Mouse (Mus musculus) ES-Bruce4 (cell line): Measurements from ENCODE around the gene Scrn2. TPM values are rescaled to one million over a fixed set of nuclear protein-coding genes. Genes with fewer than 3 reads are reported as not detected.

Source experiments
- H3K27ac ChIP-seq: 2 replicates; pipeline ENCODE4 v1.5.1; 2012; ENCODE audit warnings: low read length, inconsistent platforms; ENCODE audit not compliant: insufficient read depth
- H3K27me3 ChIP-seq: 2 replicates; pipeline ENCODE4 v1.6.1; 2012; ENCODE audit warnings: mild to moderate bottlenecking, low read length, inconsistent platforms; ENCODE audit not compliant: control insufficient read depth, poor library complexity, insufficient read depth, severe bottlenecking
- H3K36me3 ChIP-seq: 2 replicates; pipeline ENCODE4 v1.6.1; 2012; ENCODE audit warnings: inconsistent platforms, mild to moderate bottlenecking, low read length, moderate library complexity; ENCODE audit not compliant: control insufficient read depth, poor library complexity, insufficient read depth, severe bottlenecking
- H3K4me1 ChIP-seq: one replicate; pipeline ENCODE4 v1.8.1; 2011; ENCODE audit warnings: low read length; ENCODE audit not compliant: control insufficient read depth, insufficient read depth
- H3K4me3 ChIP-seq: 2 replicates; pipeline ENCODE4 v1.5.1; 2011; ENCODE audit warnings: low read depth, mild to moderate bottlenecking, low read length
- H3K9ac ChIP-seq: 2 replicates; pipeline ENCODE4 v1.6.1; 2012; ENCODE audit warnings: low read depth, mild to moderate bottlenecking, inconsistent platforms; ENCODE audit not compliant: poor library complexity, severe bottlenecking
- H3K9me3 ChIP-seq: replicated peaks from 2 replicates; pipeline ENCODE4 v1.6.1; 2012; ENCODE audit warnings: mild to moderate bottlenecking, low read length, inconsistent platforms; ENCODE audit not compliant: control insufficient read depth, poor library complexity, insufficient read depth, severe bottlenecking
- CTCF ChIP-seq: IDR thresholded peaks from one replicate; pipeline ENCODE4 v1.8.1; 2011; ENCODE audit warnings: low read depth, low read length
- EP300 ChIP-seq: IDR thresholded peaks from 2 replicates; pipeline ENCODE4 v1.6.1; 2011; ENCODE audit warnings: low read depth, low read length; ENCODE audit not compliant: insufficient read depth
- POLR2A ChIP-seq: IDR thresholded peaks from one replicate; pipeline ENCODE4 v1.8.1; 2011; ENCODE audit warnings: low read length; ENCODE audit not compliant: insufficient read depth
- polyA plus RNA-seq: library from polyadenylated mRNA; stranded (reverse); fragments of >200 nt; gene quantifications from 2 replicates; pipeline ENCODE4 v1.2.4, GENCODE M21; 2011; ENCODE audit warnings: low read depth; ENCODE audit not compliant: missing spikeins, insufficient read depth, insufficient read length

Scrn2 gene
- 6.8 and 7.4 TPM in 2 replicates for polyA plus RNA-seq

DNA sequence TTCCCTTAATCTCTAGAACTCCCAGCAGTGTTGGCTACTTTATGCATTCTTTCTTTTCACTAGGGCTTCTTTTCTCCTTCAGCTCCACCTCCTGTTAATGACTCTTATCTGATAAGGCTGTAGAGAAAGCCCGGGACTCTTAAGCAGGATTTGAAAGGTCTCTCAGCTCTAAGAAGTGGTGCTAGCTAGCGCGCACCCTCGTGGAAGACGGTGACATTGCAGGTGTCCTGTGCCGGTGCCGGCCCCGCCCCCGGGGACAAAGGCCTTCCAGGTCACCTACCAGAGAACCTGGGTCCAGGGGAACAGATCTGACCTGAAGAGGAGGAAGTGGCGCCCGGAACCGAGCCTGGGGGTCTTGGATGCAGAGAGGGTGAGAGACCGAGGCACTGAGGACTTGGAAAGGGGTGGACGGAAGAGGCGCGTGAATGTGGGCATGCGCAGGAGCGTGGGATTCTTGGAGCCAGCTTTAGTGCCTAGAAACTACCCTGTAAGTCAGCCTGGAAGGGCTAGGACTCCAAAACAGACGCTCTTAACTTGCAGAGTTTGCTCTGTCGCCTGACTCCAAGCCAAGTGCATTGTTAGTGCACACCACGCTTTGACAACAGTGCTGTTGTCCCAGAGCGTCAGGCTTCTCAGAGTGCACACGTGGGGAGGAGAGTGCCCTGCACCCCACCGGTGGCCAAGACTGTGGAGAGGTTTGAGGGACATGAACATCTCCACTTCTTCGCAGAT is at the start of gene Scrn2:
TSS of gene Scrn2 (plus strand) at position 253 of the 732 bp plus-strand sequence.
- peak within 1 kb of the TSS; percentile 80 for H3K4me3 ChIP-seq
- peak within 1 kb of the TSS; percentile 68 for H3K9ac ChIP-seq
- H3K9me3 ChIP-seq: no peaks in the 10 kb centered on the region
- H3K36me3 ChIP-seq: no peaks in the 10 kb centered on the region
- peak; percentile 80 for TF ChIP-seq CTCF
- TF ChIP-seq POLR2A: no peak
- 0 out of 2 replicates have a peak, but pooled peaks have one; percentile 14 for TF ChIP-seq EP300
- H3K27ac ChIP-seq: no peak within 1 kb of the TSS; the same call in 1 of the 2 replicates
- no peaks in the 10 kb centered on the region for H3K27me3 ChIP-seq
- H3K4me1 ChIP-seq: no peaks in the 10 kb centered on the region

DNA sequence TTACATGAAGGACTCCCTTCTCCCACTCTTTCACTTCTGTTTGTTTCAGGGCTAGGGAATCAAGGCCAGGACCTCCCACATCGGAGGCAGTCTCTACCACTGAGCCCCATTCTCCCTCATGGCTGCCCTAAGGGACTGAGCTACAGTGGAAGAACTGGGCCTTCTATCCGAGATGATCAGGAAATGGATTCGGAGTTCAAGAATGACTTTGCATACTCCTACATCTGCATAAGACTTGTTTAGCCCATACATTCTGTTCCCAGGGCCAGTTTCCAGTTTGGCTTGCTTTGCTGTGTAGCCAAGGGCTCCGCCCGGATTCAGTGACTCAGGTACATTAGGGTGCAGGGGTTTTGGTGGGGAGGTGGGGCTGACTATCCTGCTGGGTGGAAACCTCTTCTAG is 49.7 kb upstream of the Scrn2 start:
- Histone ChIP-seq H3K4me3 (peak overlapping the region; percentile 18; the same call in 1 of the 2 replicates), H3K9ac (peak overlapping the region; percentile 27), H3K27me3 (no peaks in the 10 kb centered on the region), H3K9me3 (no peaks in the 10 kb centered on the region), H3K4me1 (no peaks in the 10 kb centered on the region), H3K27ac (peak overlapping the region; percentile 96), H3K36me3 (no peaks in the 10 kb centered on the region)
- TF ChIP-seq EP300: peak; percentile 45; the same call in 1 of the 2 replicates
- TF ChIP-seq POLR2A: no peak
- TF ChIP-seq CTCF: no peak

DNA sequence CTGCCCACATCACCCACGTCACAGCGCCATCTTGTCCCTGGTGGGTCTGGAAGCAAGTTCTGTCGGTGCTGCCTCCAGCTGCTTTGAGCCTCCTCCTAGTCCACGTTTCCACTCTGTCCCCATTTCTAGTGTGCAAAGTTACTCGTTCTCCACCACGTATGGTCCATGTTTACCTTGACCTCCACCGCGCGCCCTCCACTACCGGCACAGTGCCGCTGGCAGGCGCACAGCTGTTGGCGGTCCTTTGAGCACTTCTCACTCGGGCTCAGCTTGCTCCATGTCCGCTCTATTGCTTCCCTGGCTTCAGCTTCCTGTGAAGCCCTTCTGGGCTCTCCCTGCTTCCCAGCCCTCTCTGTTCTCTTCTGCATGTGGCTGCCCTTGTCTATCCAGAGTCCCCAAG is 48.3 kb upstream of the Scrn2 start:
- H3K9me3 ChIP-seq: no peaks in the 10 kb centered on the region
- no peaks in the 10 kb centered on the region for H3K27me3 ChIP-seq
- TF ChIP-seq EP300 (no peak), CTCF (no peak), POLR2A (no peak)
- H3K4me3 ChIP-seq: peak overlapping the region; percentile 63
- H3K36me3 ChIP-seq: no peaks in the 10 kb centered on the region
- peak overlapping the region; percentile 27 for H3K9ac ChIP-seq
- H3K4me1 ChIP-seq: no peaks in the 10 kb centered on the region
- H3K27ac ChIP-seq: peak overlapping the region; percentile 1; the same call in 1 of the 2 replicates

- Histone ChIP-seq H3K4me3 (peak overlapping the region; percentile 63), H3K9me3 (no peaks in the 10 kb centered on the region), H3K4me1 (no peaks in the 10 kb centered on the region), H3K9ac (peak overlapping the region; percentile 27), H3K36me3 (no peaks in the 10 kb centered on the region), H3K27ac (peak overlapping the region; percentile 1; the same call in 1 of the 2 replicates), H3K27me3 (no peaks in the 10 kb centered on the region)
- TF ChIP-seq POLR2A: no peak
- TF ChIP-seq CTCF: peak; percentile 94
Observed at GRCm38 (mm10) chr11:96982355-96982754, 47.4 kb upstream of the Scrn2 start.

DNA sequence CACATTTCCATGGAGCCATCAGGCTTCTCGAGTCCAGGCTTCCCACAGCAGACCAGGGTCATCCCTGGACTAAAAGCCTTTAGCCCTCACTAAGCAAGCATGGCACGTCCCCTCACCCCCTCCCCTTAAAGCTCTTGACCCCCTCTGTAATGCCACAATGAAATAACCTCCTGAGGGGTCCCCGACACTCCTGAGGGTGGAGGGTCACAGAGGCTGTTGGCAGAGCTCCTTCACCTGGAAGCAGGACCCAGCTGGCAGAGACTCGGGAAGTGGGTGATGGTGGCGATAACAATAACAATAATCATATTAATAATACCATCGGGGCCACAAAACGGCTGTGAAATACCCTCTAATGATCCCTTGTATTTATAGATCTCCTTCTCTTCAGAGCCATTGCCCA is 46.9 kb upstream of the Scrn2 start, which contains the start of gene Sp2:
TSS of gene Sp2 (minus strand) at position 101 of the 400 bp plus-strand sequence.
- no peak for TF ChIP-seq POLR2A
- Histone ChIP-seq H3K9me3 (no peaks in the 10 kb centered on the region), H3K27me3 (no peaks in the 10 kb centered on the region), H3K4me3 (peak within 1 kb of the TSS; percentile 63), H3K27ac (peak within 1 kb of the TSS; percentile 1; the same call in 1 of the 2 replicates), H3K4me1 (no peaks in the 10 kb centered on the region), H3K9ac (peak within 1 kb of the TSS; percentile 27), H3K36me3 (no peaks in the 10 kb centered on the region)

DNA sequence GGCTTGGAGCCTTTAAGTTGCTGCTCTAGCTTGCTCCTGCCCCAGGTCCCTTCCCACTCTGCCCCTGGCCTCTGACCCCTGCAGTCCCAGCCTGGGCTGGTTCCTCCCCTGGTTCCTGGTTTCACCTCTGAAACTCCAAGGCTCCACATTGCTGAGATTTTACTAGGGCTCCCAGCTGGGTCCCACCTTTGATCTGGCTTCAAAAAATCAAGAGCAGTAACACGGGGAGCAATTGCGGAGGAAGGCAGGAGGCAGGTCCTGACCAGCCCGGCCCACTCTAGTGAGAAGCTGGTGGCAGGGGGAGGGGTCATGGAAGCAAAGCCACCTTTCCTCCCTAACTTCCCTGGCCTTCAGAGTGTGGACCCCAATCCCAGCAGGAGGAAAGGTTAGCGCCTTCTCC is 44.8 kb upstream of the Scrn2 start:
- H3K4me1 ChIP-seq: no peaks in the 10 kb centered on the region
- TF ChIP-seq CTCF: no peak
- no peak for TF ChIP-seq POLR2A
- TF ChIP-seq EP300: no peak
- H3K36me3 ChIP-seq: no peaks in the 10 kb centered on the region
- no peak overlapping the region for H3K9ac ChIP-seq
- H3K9me3 ChIP-seq: no peaks in the 10 kb centered on the region
- H3K27me3 ChIP-seq: no peaks in the 10 kb centered on the region
- H3K27ac ChIP-seq: no peak overlapping the region
- no peak overlapping the region for H3K4me3 ChIP-seq
